Mouse (Mus musculus) kidney, postnatal 14 days (tissue): ENCODE measurements at regions not wholly inside any gene's neighbourhood (a gene's known extent, or its start where the extent isn't known, plus 50 kb on each side); places are given as distances from the start of the nearest gene placed in this dataset.

Source experiments
- DNase-seq: peaks from one replicate; pipeline ENCODE4 v3.0.0; 2022; ENCODE audit warnings: mixed read lengths

- peak; percentile 57 for DNase-seq
Measured at GRCm38 (mm10) chr2:138824873-138825272, 568.5 kb downstream of the Btbd3 start.

- no peak for DNase-seq
Measured at GRCm38 (mm10) chr2:138827813-138828570, 571.6 kb downstream of the Btbd3 start.

DNA sequence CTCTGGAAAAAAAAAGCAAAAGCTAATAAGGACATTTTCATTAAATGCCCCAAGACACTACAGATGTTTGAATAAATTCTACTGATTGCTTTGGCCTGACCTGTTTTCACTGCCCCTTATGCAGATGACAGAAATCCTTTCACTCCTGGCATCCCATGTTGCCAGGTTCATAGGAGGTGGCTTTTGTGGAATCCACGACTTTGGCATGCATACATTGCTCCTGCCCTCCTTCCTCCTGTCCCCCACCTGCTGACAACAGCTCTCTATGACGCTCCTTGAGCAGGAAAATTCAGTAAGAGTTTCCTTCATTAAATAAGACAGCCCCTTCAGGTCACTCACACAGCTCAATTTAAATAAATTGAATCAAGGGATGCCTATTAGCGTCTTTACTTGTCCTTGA lies 582.5 kb downstream of the Btbd3 start:
- no peak for DNase-seq

DNA sequence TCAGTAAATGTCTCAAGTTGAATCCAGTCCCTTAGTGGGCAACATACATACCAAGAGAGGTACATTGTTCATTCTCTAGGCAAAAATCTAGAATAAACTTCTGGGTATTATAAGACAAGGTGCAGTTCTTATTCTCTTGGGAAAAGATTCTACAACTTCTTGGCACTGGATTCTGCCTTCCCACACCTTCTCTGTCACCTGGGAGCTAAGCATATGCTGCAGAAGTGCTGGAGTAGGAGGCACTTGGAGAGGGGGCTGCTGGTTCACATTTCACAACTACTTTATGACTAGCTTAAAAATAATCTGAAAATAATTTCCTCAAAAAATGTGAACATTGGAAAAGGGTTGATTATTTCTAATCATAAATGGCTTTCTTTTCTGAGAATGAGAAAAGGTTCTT lies 602.8 kb downstream of the Btbd3 start:
- DNase-seq: no peak

DNA sequence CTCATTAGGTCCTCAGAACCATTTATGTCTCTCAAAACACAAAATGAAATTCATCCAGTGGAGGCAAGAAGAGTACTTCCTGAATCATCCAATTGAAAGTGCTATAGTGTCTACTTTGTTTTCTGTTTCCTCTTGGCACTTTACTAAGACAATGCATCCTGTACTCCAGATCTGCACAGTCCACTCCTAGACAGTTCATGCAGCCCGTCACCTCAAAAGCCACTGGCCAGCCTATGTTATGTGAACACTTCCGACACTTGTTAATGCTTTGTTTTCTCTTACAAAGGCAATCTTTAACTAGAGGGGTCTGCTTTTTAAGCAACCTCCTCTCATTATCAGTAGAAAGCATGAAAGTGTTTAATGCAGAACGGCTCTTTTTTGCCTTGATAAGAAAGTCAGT lies 597.1 kb upstream of the Sptlc3 start:
- no peak for DNase-seq

DNA sequence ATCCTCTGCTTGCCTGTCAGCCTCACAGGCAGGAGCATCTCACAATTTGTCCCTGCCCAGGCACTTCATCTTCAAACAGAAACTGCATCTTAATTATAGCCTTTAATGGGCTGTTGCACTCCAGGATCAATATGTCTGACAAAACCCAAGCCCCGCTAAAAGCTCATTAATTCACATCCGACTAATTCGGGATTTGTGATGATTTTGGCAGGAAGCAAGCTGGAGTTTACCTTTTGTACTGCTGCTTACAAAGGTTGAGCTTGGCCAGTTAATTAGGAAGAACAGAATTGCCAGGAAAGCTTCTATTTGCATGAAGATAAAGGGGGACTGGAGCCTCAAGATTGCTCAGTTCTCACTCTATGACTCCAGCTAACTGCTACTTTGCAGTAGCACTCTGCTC lies 596.6 kb upstream of the Sptlc3 start:
- no peak for DNase-seq

- no peak for DNase-seq
Measured at GRCm38 (mm10) chr2:138937165-138937564, 556.5 kb upstream of the Sptlc3 start.

DNA sequence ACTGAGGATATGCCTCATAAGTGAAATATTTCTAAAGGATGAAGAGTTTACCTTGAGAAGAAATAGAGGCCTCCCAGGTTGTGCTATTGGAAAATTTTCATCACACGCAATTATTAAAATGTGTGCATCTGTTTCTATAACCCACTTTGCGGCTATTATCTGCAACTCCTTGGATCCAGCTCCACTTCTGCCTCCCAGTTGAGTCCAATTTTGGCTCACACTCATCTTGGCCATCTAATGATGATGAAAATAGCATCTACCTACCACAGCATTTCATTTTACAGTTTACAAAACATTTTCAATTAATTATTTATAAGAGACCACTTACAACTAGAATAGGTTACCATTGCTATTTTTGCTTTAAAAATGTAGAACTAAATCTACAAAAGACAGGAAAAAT lies 554.3 kb upstream of the Sptlc3 start:
- DNase-seq: no peak

DNA sequence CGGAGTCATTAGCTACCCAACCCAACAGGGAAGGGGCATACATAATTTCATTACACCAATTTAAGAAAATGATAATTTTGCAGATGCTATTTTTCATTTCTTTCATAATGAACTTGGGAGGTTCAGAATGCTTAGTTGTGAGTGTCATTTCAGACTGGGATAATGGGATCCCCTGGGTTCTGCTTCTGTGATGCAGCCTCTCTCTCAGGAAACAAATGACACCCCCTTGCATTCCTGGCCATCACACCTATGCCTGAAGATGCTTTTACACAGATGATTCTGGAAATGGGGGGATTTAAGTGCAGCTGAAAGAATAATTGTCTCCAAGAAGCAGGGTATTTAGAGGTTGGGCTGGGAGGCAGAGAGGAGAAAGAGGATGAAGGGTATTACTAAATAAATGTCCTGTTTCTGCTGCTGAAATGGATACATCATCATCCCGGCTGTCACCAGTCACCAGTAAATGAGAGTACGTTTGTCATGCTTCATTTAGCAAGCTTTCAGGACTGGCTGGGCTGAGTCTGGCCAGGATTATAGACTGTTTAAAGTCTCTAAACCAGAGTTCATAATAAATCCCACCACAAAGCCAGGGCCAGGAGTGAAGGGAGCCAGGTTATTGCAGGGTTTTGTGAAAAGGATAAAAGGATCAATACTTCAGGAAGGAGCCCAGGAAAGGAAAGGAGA lies 527.5 kb upstream of the Sptlc3 start:
- DNase-seq: no peak

- no peak for DNase-seq
Measured at GRCm38 (mm10) chr2:138974548-138974947, 519.2 kb upstream of the Sptlc3 start.

- no peak for DNase-seq
Measured at GRCm38 (mm10) chr2:138990031-138990430, 503.7 kb upstream of the Sptlc3 start.

GRCm38 (mm10) chr2:139032105-139032812 lies 461.5 kb upstream of the Sptlc3 start:
- no peak for DNase-seq

GRCm38 (mm10) chr2:139034800-139035199 lies 458.9 kb upstream of the Sptlc3 start:
- DNase-seq: no peak

DNA sequence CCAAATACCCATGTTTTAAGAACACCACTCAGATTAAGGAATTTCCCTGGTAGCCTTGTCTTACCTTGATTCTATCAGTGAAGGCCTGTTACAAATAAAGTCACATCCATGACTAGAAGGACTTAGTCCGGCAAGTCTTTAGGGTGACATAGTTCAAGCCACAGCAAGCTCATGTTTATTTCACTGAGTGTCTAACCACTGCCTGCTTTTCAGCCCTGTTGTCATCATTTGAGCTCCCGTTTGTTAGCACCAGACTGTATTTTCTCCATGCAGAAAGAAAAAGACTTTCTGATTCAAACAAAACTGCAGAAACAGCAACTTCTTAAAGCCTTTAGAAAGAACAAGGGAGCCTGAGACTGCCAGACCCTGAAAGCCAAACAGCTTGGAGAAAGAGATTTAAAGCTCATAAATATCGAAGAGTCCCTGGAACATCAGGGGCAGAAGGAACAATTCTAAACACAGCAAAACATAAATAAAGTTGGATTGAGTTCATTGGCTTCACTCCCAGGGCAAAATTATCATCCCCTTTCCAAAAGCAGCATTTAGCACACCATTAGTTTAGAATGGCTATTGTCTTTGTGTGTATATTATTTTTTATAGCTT lies 451.9 kb upstream of the Sptlc3 start:
- DNase-seq: no peak

DNA sequence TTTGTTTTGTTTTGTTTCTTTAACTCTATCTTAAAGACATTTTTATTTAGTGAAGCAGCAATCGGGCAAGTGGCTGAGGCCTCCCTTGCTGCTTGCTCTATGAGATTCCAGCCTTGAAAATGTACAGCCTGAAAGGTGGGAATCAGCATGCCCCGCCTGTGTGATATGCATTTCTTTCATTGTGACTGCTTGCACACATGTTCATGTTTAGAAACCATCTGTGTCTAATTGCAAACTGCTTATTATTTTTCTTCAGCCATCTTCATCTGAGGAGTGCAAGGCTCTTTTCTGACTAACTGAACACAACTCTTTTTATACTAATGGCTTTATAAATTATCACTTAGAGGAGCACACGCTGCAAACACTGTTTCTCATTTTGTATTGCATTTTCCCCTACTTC lies 449.0 kb upstream of the Sptlc3 start:
- no peak for DNase-seq

DNA sequence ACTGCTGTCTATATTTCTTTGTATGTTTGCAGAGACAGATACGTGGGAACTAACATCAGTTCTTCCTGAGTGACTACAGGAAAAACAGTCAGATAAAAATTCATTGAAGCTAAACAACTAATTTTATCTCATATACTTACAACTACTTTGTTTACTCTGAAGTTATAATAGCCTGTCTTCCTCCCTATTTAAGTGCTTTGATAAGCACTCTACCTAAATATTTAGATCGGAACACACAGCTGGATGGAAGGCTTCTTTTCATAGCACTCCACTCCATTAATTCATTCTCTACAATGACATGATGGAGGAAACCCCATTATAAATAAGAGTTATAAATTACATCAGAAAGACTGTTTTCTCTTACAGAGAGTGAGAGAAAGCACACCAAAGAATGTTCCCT lies 438.5 kb upstream of the Sptlc3 start:
- no peak for DNase-seq

DNA sequence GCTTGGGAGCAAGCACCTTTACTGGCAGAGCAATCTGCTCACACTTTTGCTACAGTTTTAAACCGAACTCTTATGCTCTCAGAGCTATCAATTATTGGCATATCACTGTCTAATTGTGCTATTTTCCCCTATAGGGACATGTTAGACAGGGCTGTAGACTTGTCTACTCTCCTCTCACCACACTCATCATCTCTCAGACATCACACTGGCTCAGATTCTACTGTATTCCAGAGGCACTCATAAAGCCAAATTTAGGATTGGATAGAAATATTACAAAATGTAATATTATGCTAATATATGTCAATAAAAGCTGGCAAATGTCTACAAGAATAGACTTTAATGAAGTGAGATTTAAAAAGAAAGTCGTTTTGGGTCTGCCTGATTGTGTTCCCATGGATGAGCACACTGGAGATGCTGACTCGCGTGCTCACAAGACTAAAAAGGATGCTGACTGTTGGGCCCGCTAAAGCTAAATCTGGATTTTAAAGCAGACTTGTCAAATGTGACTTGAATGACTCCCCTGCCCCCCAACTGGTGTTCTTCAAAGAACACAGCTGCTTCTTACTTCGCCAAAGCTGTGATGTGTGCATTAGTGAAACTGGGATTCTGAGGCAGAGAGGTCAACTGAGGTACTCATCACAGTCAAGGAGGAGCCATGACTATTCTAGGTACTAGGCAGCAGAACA lies 424.3 kb upstream of the Sptlc3 start:
- no peak for DNase-seq

GRCm38 (mm10) chr2:139071690-139072089 lies 422.0 kb upstream of the Sptlc3 start:
- DNase-seq: no peak

GRCm38 (mm10) chr2:139093487-139094066 lies 400.1 kb upstream of the Sptlc3 start:
- no peak for DNase-seq

GRCm38 (mm10) chr2:139111669-139112068 lies 382.0 kb upstream of the Sptlc3 start:
- DNase-seq: no peak

DNA sequence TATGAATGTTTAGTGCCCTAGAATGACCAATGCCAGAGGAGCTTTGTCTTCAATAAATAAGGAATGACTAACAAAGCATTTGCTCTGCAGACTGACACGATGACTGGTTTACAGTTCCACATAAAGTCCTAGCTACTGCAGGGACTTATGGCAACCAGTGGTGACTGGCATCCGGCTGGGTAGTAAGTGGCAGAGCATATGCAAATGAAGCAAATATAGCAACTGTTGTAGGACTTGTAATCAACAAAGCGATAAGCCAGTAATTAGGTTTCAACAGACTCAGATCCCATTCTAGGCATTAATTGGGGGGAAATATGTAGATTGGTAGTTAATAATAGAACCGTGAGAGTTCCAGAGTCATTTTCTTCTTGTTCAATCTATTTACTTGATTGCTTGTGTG lies 379.2 kb upstream of the Sptlc3 start:
- DNase-seq: no peak

GRCm38 (mm10) chr2:139120905-139121304 lies 372.8 kb upstream of the Sptlc3 start:
- no peak for DNase-seq

- no peak for DNase-seq
Measured at GRCm38 (mm10) chr2:139132121-139132520, 361.6 kb upstream of the Sptlc3 start.
